13 mouse cellular contexts compared by ENCODE assay signal in the genomic region with DNA sequence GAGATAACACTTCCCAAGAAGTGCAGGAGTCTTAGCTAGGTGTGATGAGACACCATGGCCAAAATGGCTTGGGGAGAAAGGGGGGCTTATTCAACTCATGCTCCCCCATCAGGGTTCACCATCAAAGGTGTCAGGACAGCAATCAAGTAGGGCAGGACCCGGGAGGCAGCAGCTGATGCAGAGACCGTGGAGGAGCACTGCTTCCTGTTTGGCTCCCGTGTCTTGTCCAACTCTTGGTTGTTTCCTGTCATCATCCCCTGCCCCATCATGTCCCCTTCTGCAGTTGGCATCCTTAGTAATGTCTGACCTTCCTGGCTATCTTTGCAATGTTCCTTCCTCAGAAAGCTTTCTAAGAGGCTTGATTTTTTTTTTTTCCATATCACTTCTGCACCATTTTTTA.
"Had no signal": no experiment of that assay in that cellular context is flagged by ENCODE, and none has a peak within 500 bp of the region (broad histone marks: within the 10 kb centered on the region; RNA-seq: fewer than 3 reads in every experiment).

No protein-coding gene starts in this region.

- H3K4me1 ChIP-seq: midbrain, embryonic 13.5 days; midbrain, embryonic 15.5 days; neural tube, embryonic 12.5 days; stomach, embryonic 15.5 days had no signal

- H3K36me3 ChIP-seq: midbrain, embryonic 13.5 days; midbrain, embryonic 15.5 days; neural tube, embryonic 12.5 days; stomach, embryonic 15.5 days had no signal

- H3K4me3 ChIP-seq: midbrain, embryonic 13.5 days; midbrain, embryonic 15.5 days; neural tube, embryonic 12.5 days; stomach, embryonic 15.5 days had no signal

- H3K27ac ChIP-seq: liver, embryonic 14.5 days; midbrain, embryonic 13.5 days; midbrain, embryonic 15.5 days; neural tube, embryonic 12.5 days; stomach, embryonic 15.5 days; stomach, postnatal 0 days had no signal

- H3K9me3 ChIP-seq: midbrain, embryonic 13.5 days; midbrain, embryonic 15.5 days; neural tube, embryonic 12.5 days; stomach, embryonic 15.5 days had no signal

- DNase-seq: lung, adult 18-20 months; lung, embryonic 14.5 days; lung, postnatal 10 days; lung, postnatal 4 days; right cerebral cortex, postnatal 14 days; thymus, adult 2 months; thymus, postnatal 36 days had no signal

- ATAC-seq: midbrain, embryonic 13.5 days; midbrain, embryonic 15.5 days had no signal

- H3K27me3 ChIP-seq: midbrain, embryonic 13.5 days; midbrain, embryonic 15.5 days; neural tube, embryonic 12.5 days; stomach, embryonic 15.5 days had no signal
